Mouse (Mus musculus): ENCODE data around the gene Eif3l. TPM values are rescaled to one million over a fixed set of nuclear protein-coding genes. Genes with fewer than 3 reads are reported as not detected.

Gene Eif3l
- polyA plus RNA-seq, 2 experiments: 104 to 130 TPM

DNA sequence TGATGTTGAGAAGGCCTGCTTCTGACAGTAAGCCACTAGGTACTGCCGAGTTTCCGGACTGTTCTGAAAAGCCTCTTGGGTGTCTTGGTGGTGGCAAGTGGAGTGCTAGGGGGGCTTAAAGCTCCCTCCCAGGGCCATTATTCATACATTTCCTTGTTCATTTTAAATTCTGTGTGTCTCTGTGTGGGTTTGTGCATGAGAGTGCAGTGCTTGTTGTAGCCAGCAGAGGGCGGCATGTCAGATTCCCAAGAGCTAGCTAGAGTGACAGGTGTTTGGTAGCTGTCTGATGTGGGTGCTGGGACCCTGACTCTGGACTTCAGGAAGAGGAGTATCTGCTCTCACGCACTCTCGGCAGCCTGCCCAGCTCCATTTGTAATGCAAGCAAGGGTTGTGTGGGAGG is 53.2 kb downstream of the Eif3l start:
- no peak for DNase-seq (ENCODE audit: low read depth in 3 of 3, low spot score in 3 of 3)

DNA sequence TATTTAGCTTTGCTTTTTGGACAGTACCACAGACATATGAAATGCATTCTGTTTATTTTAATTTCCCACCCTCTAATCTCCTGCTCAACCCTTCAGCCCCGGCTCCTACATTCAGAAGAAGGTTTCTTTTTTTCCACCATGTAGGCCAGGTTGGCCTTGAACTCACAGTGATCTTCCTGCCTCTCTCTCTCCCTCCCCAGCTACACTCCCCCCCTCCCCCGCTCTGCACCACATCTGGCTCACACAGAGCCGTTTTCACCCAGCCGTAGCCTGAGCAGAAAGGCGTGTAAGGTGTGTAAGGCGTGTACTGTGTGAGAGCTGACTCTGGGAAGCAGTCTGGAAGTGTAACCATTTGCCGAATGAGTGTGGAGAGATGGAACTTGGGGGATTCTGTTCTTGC is 54.3 kb downstream of the Eif3l start:
- H3K27ac ChIP-seq: no peak overlapping the region
- no peaks in the 10 kb centered on the region for H3K36me3 ChIP-seq (replicated peaks; ENCODE audit: control insufficient read depth, insufficient read depth, low read depth)
- H3K4me2 ChIP-seq (ENCODE audit: low read depth): no peak overlapping the region
- no peaks in the 10 kb centered on the region for H3K4me1 ChIP-seq (replicated peaks; ENCODE audit: control insufficient read depth in 2 of 2, insufficient read depth in 2 of 2, low read length in 1 of 2)
- no peaks in the 10 kb centered on the region for H3K27me3 ChIP-seq (ENCODE audit: control insufficient read depth, insufficient read depth, low read length)
- WGBS (ENCODE audit: insufficient replicate concordance): 70% methylated on average over 7 of the region's 7 CpGs
- TF ChIP-seq CTCF (IDR thresholded peaks at IDR 0.05; ENCODE audit: low read depth): no peak
- TF ChIP-seq EP300 (IDR thresholded peaks at IDR 0.05; ENCODE audit: low read depth): no peak
- no peak overlapping the region for H3K4me3 ChIP-seq (ENCODE audit: insufficient read depth in 1 of 2, low read depth in 2 of 2, low read length in 2 of 2)
- H3K9me3 ChIP-seq (ENCODE audit: control insufficient read depth, low read length): no peaks in the 10 kb centered on the region
- ATAC-seq (ENCODE audit: insufficient read depth): no peak
- no peak overlapping the region for H3K9ac ChIP-seq (replicated peaks)
- no peak for DNase-seq (ENCODE audit: low read depth in 3 of 3, low spot score in 3 of 3)

More for the DNA sequence above, 53.2 kb downstream of the Eif3l start:
- Histone ChIP-seq H3K9ac (replicated peaks) (no peak overlapping the region), H3K27ac (no peak overlapping the region), H3K36me3 (replicated peaks; ENCODE audit: control insufficient read depth, insufficient read depth, low read depth) (no peaks in the 10 kb centered on the region), H3K27me3 (ENCODE audit: control insufficient read depth, insufficient read depth, low read length) (no peaks in the 10 kb centered on the region), H3K9me3 (ENCODE audit: control insufficient read depth, low read length) (no peaks in the 10 kb centered on the region), H3K4me2 (ENCODE audit: low read depth) (no peak overlapping the region), H3K4me3 (ENCODE audit: insufficient read depth in 1 of 2, low read depth in 2 of 2, low read length in 2 of 2) (no peak overlapping the region), H3K4me1 (replicated peaks; ENCODE audit: control insufficient read depth in 2 of 2, insufficient read depth in 2 of 2, low read length in 1 of 2) (no peaks in the 10 kb centered on the region)
- no peak for ATAC-seq (ENCODE audit: insufficient read depth)
- 80% methylated on average over 5 of the region's 5 CpGs for WGBS (ENCODE audit: insufficient replicate concordance)
- no peak for TF ChIP-seq EP300 (IDR thresholded peaks at IDR 0.05; ENCODE audit: low read depth)
- peak; percentile 77 for TF ChIP-seq CTCF (IDR thresholded peaks at IDR 0.05; ENCODE audit: low read depth)

- no peak overlapping the region for H3K27ac ChIP-seq
- H3K4me1 ChIP-seq (replicated peaks; ENCODE audit: control insufficient read depth in 2 of 2, insufficient read depth in 2 of 2, low read length in 1 of 2): no peaks in the 10 kb centered on the region
- no peak for TF ChIP-seq CTCF (IDR thresholded peaks at IDR 0.05; ENCODE audit: low read depth)
- no peak for TF ChIP-seq EP300 (IDR thresholded peaks at IDR 0.05; ENCODE audit: low read depth)
- H3K4me2 ChIP-seq (ENCODE audit: low read depth): no peak overlapping the region
- 82% methylated on average over 10 of the region's 10 CpGs for WGBS (ENCODE audit: insufficient replicate concordance)
- no peaks in the 10 kb centered on the region for H3K27me3 ChIP-seq (ENCODE audit: control insufficient read depth, insufficient read depth, low read length)
- H3K9me3 ChIP-seq (ENCODE audit: control insufficient read depth, low read length): no peaks in the 10 kb centered on the region
- DNase-seq (ENCODE audit: low read depth in 3 of 3, low spot score in 3 of 3) (no peak), ATAC-seq (ENCODE audit: insufficient read depth) (no peak)
- H3K9ac ChIP-seq (replicated peaks): no peak overlapping the region
- H3K4me3 ChIP-seq (ENCODE audit: insufficient read depth in 1 of 2, low read depth in 2 of 2, low read length in 2 of 2): no peak overlapping the region
- no peaks in the 10 kb centered on the region for H3K36me3 ChIP-seq (replicated peaks; ENCODE audit: control insufficient read depth, insufficient read depth, low read depth)
Measured at GRCm38 (mm10) chr15:79130782-79131181, 55.8 kb downstream of the Eif3l start.

- Histone ChIP-seq H3K4me3 (ENCODE audit: insufficient read depth in 1 of 2, low read depth in 2 of 2, low read length in 2 of 2) (no peak overlapping the region), H3K9me3 (ENCODE audit: control insufficient read depth, low read length) (no peaks in the 10 kb centered on the region), H3K9ac (replicated peaks) (no peak overlapping the region), H3K4me1 (replicated peaks; ENCODE audit: control insufficient read depth in 2 of 2, insufficient read depth in 2 of 2, low read length in 1 of 2) (no peaks in the 10 kb centered on the region), H3K4me2 (ENCODE audit: low read depth) (no peak overlapping the region), H3K27me3 (ENCODE audit: control insufficient read depth, insufficient read depth, low read length) (no peaks in the 10 kb centered on the region), H3K27ac (no peak overlapping the region), H3K36me3 (replicated peaks; ENCODE audit: control insufficient read depth, insufficient read depth, low read depth) (no peaks in the 10 kb centered on the region)
- TF ChIP-seq EP300 (IDR thresholded peaks at IDR 0.05; ENCODE audit: low read depth) (no peak), CTCF (IDR thresholded peaks at IDR 0.05; ENCODE audit: low read depth) (no peak)
- no peak for DNase-seq (ENCODE audit: low read depth in 3 of 3, low spot score in 3 of 3)
- 75% methylated on average over 7 of the region's 7 CpGs for WGBS (ENCODE audit: insufficient replicate concordance)
- no peak for ATAC-seq (ENCODE audit: insufficient read depth)
Measured at GRCm38 (mm10) chr15:79131442-79131841, 56.5 kb downstream of the Eif3l start.

DNA sequence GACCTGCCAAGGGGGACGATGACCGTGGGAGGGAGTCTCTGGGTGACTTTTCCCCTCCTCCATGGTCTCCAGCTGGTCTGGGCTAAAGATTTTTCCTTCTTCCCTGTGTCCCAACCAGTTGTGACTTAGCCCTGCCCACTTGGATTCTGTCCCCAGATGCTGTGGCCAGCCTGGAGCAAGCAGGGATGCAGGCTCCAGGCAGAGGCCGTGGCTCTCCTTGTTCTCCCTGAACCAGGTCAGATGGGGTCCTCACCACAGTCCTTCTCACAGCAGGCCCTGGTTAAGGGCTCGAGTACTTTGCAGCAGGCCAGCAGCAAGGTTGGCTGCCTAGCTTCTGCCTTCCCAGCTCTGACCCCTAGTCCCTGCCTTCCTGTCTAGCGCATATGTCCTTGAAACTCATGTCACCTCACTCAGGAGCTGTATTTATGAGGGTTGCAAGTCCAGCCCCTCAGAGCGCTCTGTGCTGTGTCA is 58.2 kb downstream of the Eif3l start:
- WGBS (ENCODE audit: insufficient replicate concordance): 70% methylated on average over 6 of the region's 6 CpGs
- Histone ChIP-seq H3K27me3 (ENCODE audit: control insufficient read depth, insufficient read depth, low read length) (no peaks in the 10 kb centered on the region), H3K9ac (replicated peaks) (no peak overlapping the region), H3K9me3 (ENCODE audit: control insufficient read depth, low read length) (no peaks in the 10 kb centered on the region), H3K4me3 (ENCODE audit: insufficient read depth in 1 of 2, low read depth in 2 of 2, low read length in 2 of 2) (no peak overlapping the region), H3K36me3 (replicated peaks; ENCODE audit: control insufficient read depth, insufficient read depth, low read depth) (no peaks in the 10 kb centered on the region), H3K4me1 (replicated peaks; ENCODE audit: control insufficient read depth in 2 of 2, insufficient read depth in 2 of 2, low read length in 1 of 2) (no peaks in the 10 kb centered on the region), H3K27ac (no peak overlapping the region), H3K4me2 (ENCODE audit: low read depth) (no peak overlapping the region)
- TF ChIP-seq EP300 (IDR thresholded peaks at IDR 0.05; ENCODE audit: low read depth) (no peak), CTCF (IDR thresholded peaks at IDR 0.05; ENCODE audit: low read depth) (no peak)
- ATAC-seq (ENCODE audit: insufficient read depth) (no peak), DNase-seq (ENCODE audit: low read depth in 3 of 3, low spot score in 3 of 3) (no peak)

All from liver, embryonic 14.5 days (tissue).